Mouse (Mus musculus) intestine, embryonic 15.5 days (tissue): ENCODE results near the gene Zc3h12d. TPM values are rescaled to one million over a fixed set of nuclear protein-coding genes. Genes with fewer than 3 reads are reported as not detected.

Experiments
- ATAC-seq: fragments of 200-750 bp; cut with Nextera tagmentation; 2 replicates; pipeline ENCODE4 v1.8.0; 2017; ENCODE audit warnings: moderate TSS enrichment, moderate library complexity
- H3K27ac ChIP-seq: fragments of 300-500 bp; sonication (generic); 2 replicates; pipeline ENCODE4 v1.5.1; 2015; ENCODE audit warnings: mild to moderate bottlenecking, inconsistent platforms
- H3K27me3 ChIP-seq: fragments of 300-500 bp; sonication (generic); replicated peaks from 2 replicates; pipeline ENCODE4 v1.6.1; 2015; ENCODE audit warnings: inconsistent platforms
- H3K36me3 ChIP-seq: fragments of 300-500 bp; sonication (generic); 2 replicates; pipeline ENCODE4 v1.6.1; 2015; ENCODE audit warnings: inconsistent platforms
- H3K4me1 ChIP-seq: fragments of 300-500 bp; sonication (generic); replicated peaks from 2 replicates; pipeline ENCODE4 v1.6.1; 2015; ENCODE audit warnings: inconsistent platforms
- H3K4me2 ChIP-seq: fragments of 300-500 bp; sonication (generic); replicated peaks from 2 replicates; pipeline ENCODE4 v1.6.1; 2015; ENCODE audit warnings: mild to moderate bottlenecking, inconsistent platforms
- H3K4me3 ChIP-seq: fragments of 300-500 bp; sonication (generic); replicated peaks from 2 replicates; pipeline ENCODE4 v1.5.1; 2015; ENCODE audit warnings: inconsistent platforms
- H3K9ac ChIP-seq: fragments of 300-500 bp; sonication (generic); 2 replicates; pipeline ENCODE4 v1.6.1; 2015; ENCODE audit warnings: inconsistent platforms
- H3K9me3 ChIP-seq: fragments of 300-500 bp; sonication (generic); 2 replicates; pipeline ENCODE4 v1.6.1; 2016; ENCODE audit warnings: inconsistent platforms
- WGBS: fragments of 180-500 bp; shearing (Covaris S2); methylation state at CpG from one replicate; pipeline ENCODE4 v1.1.7; 2015; 5-methylcytosine and 5-hydroxymethylcytosine counted together
- polyA plus RNA-seq: library from polyadenylated mRNA; unstranded; fragments of >200 nt; fragmentation: Nextera tagmentation; extraction: Ambion mirVana; gene quantifications from 2 replicates; pipeline ENCODE4 v1.2.1, GENCODE M21; 2015

The Zc3h12d gene
- polyA plus RNA-seq, 1 experiment from 2014 or later: 0.49 TPM

DNA sequence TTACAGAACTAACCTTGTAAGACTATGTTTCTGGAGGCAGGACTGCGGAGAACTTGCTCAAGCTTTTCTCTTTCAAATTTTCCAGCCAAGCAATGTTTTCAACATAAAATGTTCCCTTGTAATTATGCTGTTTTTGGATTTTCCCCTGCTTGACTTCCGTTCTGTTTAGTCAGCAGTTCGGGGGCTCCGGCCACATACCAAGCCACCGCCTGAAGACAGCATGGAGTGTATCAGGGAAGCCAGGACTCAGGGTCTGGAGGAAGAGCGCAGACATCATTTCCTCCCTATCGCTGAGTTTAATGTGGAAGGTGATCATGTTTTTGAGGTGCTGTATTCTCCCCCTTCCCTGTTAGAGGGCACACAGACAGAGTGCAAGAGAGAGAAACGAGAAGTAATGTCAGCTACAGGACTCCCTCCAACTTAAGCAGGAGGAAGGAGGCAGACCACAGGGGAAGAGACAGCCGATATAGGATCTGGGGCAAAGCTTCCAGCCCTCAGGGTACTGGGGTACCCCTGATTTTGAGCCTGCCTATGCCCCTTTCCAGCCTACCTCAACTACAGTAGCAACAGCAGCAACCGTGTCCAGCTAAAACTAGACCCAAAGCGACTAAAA is 56.1 kb downstream of the Zc3h12d start:
- WGBS: 79% methylated on average over 11 of the region's 11 CpGs
- no peak for ATAC-seq
- Histone ChIP-seq H3K4me3 (no peak overlapping the region), H3K9ac (no peak overlapping the region), H3K27ac (no peak overlapping the region), H3K9me3 (no peaks in the 10 kb centered on the region), H3K27me3 (no peaks in the 10 kb centered on the region), H3K36me3 (no peaks in the 10 kb centered on the region), H3K4me1 (no peaks in the 10 kb centered on the region), H3K4me2 (no peak overlapping the region)

DNA sequence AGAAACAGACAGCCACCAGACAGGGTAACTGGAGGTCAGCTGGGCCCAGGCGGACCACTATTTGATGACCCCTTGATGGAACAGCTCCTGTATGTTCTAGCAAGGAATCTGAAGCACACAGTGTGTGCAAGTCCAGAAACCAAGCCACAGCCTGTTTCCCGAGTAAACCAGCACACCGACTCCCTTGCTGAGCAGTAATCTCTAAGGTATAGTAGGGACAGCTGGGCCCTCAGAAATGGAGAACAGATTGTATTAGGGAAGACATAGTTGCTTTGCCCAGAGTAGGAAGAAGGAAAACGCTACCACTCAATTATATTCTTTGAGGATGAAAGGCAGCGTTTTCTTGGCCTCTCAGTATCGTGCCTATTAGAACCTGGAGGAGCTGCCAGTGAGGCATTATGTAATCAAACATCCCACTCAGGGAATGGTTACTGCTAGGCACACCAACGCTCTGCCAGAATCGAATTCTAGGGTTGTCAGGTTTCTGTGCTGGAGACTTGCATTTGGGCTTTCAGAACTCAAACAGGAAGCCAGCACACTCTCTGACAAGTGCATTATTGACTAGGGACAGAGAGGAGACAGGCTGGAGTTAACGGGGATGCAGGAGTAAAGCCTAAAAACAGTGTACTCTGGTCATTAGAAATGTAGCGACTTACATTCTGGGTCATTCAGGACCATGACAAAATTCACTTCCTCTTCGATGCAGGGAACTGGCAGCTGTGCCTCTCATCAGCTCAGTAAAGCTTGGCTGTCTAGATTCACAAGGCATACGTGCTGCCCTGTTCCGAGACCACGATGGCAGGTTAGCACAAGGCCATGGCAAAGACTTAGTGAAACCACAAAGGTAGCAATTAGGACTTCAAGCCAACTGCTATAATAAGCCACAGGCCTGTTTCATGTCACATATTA is 68.7 kb downstream of the Zc3h12d start:
- 91% methylated on average over 14 of the region's 14 CpGs for WGBS
- no peak for ATAC-seq
- Histone ChIP-seq H3K4me2 (no peak overlapping the region), H3K9ac (no peak overlapping the region), H3K4me3 (no peak overlapping the region), H3K36me3 (peaks cover 7% of the 10 kb centered on the region), H3K27me3 (no peaks in the 10 kb centered on the region), H3K4me1 (no peaks in the 10 kb centered on the region), H3K9me3 (no peaks in the 10 kb centered on the region), H3K27ac (no peak overlapping the region)

DNA sequence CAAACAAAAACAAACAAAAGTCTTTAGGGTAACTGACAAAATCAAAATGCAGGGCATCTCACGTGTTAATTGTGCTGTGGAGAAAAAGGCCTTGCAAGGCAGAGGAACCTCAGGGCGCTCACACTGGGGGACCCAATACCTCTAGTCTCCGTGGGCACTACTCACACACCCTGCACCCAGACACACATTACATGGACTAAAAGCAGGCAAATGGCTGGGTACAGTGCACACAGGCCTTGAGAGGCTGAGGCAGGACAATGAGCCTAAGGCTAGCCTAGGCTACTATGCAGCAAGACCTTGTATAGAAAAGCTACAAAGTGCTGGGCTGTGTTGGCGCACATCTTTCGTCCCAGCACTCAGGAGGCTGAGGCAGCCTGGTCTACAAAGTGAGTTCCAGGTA is 71.9 kb downstream of the Zc3h12d start:
- Histone ChIP-seq H3K4me3 (no peak overlapping the region), H3K4me2 (no peak overlapping the region), H3K9ac (no peak overlapping the region), H3K27me3 (no peaks in the 10 kb centered on the region), H3K4me1 (no peaks in the 10 kb centered on the region), H3K9me3 (no peaks in the 10 kb centered on the region), H3K27ac (no peak overlapping the region), H3K36me3 (peaks cover 26% of the 10 kb centered on the region)
- WGBS: 98% methylated on average over 5 of the region's 5 CpGs
- ATAC-seq: peak; percentile 43; the same call in 1 of the 2 replicates

DNA sequence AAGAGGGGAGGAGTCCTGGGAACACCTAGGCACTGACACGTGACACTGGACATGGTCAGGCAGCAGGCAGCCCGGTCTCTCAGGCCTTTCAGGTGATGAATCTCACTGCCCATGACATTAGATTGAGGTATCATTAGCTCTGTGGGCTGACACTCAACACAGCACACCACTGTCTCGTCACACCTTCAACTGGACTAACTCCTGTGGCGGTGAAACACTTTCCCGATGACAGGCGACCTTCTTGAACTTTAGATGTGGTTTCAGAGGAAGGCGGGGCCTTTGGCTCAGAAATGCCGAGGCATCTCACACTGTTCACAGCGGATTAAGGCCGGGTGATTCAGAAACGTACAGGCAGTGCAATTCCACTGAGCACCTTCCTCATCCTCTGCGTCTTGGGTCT is 74.9 kb downstream of the Zc3h12d start:
- H3K4me2 ChIP-seq: no peak overlapping the region
- no peak overlapping the region for H3K9ac ChIP-seq
- H3K36me3 ChIP-seq: peaks cover 35% of the 10 kb centered on the region
- H3K4me1 ChIP-seq: no peaks in the 10 kb centered on the region
- 89% methylated on average over 12 of the region's 12 CpGs for WGBS
- no peak for ATAC-seq
- H3K27ac ChIP-seq: no peak overlapping the region
- no peaks in the 10 kb centered on the region for H3K9me3 ChIP-seq
- H3K4me3 ChIP-seq: no peak overlapping the region
- H3K27me3 ChIP-seq: no peaks in the 10 kb centered on the region

DNA sequence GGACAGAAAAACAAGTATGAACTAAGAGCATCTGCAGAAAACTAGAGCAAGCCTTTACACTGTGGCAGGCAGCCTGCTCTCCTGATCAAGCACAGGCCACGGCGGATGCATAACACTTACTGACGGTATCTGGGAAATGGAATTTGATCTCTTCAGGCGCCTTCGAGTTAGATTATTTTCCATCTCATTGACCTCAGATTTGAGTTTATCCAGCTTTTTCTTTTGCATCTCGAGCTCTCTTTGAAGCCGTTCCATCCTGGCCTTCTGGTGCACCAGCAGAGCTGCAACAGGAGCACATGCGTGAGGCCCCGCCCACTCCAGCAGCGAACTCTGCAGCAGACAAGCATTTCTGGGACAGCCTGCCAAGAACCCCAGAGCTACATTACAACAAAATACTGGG is 79.0 kb downstream of the Zc3h12d start:
- no peak overlapping the region for H3K9ac ChIP-seq
- no peaks in the 10 kb centered on the region for H3K27me3 ChIP-seq
- ATAC-seq: no peak
- WGBS: 78% methylated on average over 10 of the region's 10 CpGs
- no peaks in the 10 kb centered on the region for H3K4me1 ChIP-seq
- no peak overlapping the region for H3K4me3 ChIP-seq
- H3K9me3 ChIP-seq: no peaks in the 10 kb centered on the region
- H3K4me2 ChIP-seq: no peak overlapping the region
- no peak overlapping the region for H3K27ac ChIP-seq
- H3K36me3 ChIP-seq: peaks cover 26% of the 10 kb centered on the region

Other genes starting within 250 kb of the Zc3h12d start
- 6.8 and 6.9 TPM in 2 replicates for gene Lrp11, start 242.7 kb upstream of the Zc3h12d start, polyA plus RNA-seq
- 48.9 and 51.2 TPM in 2 replicates for gene Nup43, start 165.0 kb upstream of the Zc3h12d start, polyA plus RNA-seq
- gene Pcmt1, start 151.3 kb upstream of the Zc3h12d start, polyA plus RNA-seq: 114 TPM in 2 replicates
- 8.2 and 8.4 TPM in 2 replicates for gene Lats1, start 151.3 kb upstream of the Zc3h12d start, polyA plus RNA-seq
- 52.6 and 57.9 TPM in 2 replicates for gene Katna1, start 106.5 kb upstream of the Zc3h12d start, polyA plus RNA-seq
- 75.4 and 78.2 TPM in 2 replicates for gene Ginm1, start 39.6 kb upstream of the Zc3h12d start, polyA plus RNA-seq
- gene Ppil4, start 39.6 kb upstream of the Zc3h12d start, polyA plus RNA-seq: 30.7 and 33.9 TPM in 2 replicates
- gene Tab2, start 123.8 kb downstream of the Zc3h12d start, polyA plus RNA-seq: 16.6 and 17.0 TPM in 2 replicates